Mouse (Mus musculus) left cerebral cortex, adult 9 months (tissue): ENCODE measurements around the gene Fam151a.
A peak's percentile ranks its signal among the peaks of the same experiment; 100 is the strongest.
"Not testable (repeated sequence)": the region's sequence is repeated elsewhere in the genome, so short reads cannot be mapped to it uniquely, and the experiment has no call there.

Experiments
- DNase-seq, 2 experiments: peaks; one replicate each; pipeline ENCODE4 v3.0.0; 2022; ENCODE audit warnings: low spot score in 2 of 2

Fam151a gene

DNA sequence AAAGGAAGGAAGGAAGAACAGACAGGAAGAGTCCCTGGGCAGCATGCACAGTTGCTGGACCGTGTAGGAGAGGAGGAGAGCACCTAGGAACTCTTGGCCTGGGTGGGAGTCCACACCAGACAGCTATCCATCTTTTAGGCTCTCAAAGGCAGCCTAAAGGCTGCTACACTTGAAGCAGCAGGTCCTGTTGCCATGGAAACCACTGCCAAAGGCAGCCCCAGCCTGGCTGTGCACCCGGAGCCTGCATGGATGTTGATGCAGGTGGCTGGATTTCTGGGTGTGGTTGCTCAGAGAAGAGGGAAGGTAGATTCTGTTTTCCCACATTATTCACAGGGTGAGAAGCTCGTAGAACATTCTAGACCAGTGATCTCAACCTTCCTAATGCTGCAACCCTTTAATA is 43.3 kb downstream of the Fam151a start:
- DNase-seq: peak; percentile 55 to 78

DNA sequence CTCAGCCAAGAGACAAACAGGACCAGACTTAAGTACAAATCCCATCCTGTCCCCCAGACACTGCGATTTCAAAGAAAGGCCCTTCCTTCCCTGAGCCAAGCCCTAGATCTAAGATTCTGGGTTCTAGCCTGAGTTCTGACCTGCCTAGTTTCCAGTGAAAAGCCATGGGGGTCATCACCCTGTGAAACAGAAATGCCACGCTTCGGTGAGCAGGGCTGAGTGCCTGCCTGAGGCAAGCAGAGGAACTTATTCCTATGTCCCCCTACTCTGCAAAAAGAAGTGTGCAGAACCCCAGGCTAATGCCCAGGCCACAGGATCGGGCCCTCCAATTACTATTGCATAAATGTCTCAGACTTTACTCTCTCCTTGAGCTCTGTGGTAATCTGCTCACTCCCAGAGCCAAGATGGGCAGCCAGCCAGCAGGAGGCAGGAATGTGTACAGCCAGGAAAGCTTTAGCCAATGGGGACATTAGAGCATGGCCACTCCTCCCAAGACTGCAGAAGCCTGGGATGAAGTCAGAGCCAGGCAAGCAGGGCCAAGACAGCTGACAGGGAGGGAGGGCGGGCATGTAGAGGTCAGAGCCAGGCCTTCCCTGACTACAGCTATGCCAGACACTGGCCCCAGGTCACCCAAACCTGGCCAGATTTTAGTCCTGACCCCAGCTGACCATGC is 44.6 kb downstream of the Fam151a start:
- DNase-seq: peak; percentile 69 to 88

DNA sequence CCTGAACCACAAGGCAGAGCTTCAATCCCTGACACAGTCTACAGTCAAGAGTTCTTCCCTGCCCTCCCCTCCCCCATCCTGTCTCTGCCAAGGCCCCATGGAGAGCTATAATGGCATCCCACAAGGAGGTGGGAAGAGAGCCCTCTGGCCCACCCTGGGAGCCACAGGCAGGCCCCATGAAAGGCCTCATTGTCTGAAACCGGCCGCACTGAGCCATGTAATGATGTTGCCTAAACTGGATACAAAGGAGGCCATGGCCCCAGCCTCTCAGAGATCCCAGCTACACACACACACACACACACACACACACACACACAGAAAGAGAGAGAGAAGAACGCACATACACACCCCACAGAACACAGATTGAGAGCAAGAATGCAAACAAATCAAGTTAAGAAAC is 46.4 kb downstream of the Fam151a start:
- DNase-seq: no peak

DNA sequence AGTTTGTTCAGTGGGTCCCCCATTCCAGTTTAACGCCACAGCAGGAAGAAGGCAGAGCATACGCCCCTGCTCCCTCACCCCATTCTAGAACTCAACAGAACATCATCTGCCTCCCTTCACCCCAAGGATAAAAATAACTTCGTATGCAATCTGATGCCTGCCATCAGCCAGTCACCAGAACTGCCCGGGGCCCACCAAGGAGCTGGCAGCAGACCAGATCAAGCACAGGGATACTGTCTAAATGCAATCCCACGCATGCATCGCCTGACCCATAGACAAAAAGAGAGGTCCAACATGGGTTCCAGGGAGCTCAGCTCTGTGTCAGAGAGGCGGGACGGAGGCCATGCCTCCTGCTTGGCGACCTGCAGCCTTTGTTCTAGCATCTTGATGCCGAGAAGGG is 49.4 kb downstream of the Fam151a start:
- DNase-seq: no peak

DNA sequence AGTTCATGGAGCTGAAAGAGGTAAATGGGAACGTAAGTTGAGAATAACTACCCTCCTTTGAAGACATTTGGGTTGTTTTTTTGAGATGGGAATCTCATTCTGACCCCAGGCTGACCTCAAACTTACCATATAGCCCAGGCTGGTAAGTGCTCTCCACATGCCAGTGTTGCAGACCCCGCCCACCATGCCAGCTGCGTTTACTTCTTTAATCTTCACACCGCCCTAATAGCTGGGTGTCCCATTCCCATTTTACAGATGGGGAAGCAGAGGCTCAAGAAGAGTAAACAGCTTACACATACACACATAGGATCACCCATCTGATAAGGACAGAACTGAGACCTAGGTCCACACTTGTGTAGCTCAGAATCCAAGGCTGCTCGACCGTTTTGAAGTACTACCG is 51.1 kb downstream of the Fam151a start:
- DNase-seq: no peak

DNA sequence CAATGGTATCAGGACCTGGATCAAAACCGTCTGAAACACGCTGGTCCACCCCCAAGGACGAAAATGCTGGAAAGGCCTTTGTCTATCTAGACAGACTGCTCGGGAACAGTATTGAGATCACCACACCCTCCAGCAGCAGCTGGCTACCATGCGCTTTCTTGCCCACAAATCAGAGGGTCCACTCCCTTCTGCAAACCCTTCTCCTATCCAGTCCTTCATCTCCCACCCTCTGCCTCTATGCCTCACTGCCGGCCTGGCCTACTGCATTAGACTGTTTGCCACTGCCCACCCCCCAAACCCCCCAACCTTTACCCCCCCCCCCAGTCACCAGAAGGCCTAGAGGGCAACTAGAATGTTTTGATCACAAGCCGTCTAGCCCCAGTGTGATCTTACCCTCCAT is 51.7 kb downstream of the Fam151a start:
- no peak for DNase-seq

DNA sequence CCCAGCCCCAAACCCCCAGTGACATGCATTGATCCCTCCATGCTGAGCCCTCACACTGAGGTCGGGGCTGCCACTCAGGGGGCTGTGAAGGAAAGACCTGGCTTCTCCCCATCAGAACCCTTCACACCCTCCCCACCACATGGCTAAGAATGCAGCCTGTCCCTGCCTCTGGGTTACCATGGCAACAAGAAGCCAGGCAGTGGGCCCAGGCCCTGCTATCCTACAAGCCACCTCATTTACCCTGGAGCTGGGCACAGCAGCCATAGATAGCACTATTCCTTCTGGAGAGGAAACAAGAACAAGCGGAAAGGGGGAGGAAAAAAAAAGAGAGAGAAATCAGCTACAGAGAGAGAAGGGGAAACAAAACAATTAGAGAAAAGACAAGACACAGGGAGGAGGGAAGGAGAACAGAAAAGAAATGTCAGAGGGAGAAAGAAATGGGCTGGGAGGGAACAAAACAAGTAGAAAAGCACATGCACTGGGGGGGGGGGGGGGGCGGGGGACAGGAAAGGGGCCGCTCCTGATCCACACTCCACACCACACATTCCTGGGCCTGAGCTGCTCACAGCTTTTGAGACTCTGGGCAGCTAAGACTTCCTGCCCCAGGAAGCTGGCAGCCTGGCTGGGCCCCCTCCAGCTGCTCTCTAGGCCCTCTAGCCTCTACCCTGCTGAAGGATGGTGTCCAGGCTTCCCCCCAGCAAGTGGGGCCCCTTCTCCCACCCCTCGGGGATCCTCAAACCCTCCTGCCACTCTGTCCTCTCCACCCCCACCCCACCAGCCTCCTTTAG is 52.3 kb downstream of the Fam151a start:
- DNase-seq: peak; percentile 65 to 82

DNA sequence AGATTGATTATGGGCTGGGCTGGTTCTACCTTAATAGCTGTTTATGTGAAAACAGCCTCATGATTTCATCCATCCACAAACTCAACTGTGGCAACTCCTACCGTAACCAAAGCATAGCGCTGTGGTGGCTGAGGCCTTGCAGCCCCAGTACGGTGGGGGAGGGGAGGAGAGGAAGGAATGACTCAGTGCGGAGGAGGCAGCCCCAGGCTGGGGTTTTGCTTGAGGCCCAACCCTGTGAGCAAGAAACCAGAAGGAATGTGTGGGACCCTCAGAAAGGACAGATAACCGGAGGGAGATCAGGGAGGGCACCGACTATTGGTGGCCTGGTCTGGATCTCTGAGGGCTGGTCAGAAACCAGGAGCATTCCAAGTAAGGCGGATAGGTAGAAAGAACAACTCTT is 54.1 kb downstream of the Fam151a start:
- peak in 1 of 2 experiments; percentile 61 for DNase-seq

DNA sequence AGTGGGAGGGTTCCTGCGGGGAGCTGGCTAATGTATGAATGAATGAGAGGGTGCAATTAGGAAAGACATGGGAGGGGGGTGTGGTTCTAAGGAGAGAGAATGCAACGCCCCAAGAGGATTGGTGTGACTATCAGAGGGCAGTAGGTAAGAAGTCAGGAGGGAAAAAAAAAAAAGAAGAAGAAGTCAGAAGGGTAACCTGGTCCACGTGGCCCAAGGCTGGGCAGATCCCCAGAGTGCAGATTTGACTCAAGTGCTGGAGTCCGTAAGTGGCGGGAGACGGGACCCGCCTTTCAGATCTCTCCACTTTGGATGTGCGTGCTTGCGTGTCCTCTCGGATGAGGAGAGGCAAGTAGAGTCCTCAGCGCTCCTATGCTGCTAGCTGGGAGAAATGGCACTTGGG is 54.9 kb downstream of the Fam151a start:
- DNase-seq: no peak

DNA sequence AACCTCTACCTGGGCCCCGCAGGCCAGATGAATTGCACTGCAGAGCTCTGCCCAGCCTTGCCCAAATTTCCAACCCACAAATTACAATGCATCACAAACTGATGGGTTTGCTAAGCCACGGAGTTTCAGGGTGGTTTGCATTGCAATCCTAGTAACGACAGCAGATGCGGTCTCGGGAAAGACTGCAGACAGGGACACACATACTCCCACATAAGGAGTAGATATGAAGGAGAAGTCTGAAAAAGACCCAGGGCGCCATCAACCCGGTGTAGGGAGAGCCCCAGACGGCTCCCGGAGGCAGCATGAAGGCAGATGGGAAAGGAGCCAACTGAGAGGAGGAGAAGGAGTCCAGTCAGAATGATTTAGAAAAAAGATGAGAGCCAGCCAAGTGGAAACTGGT is 56.0 kb downstream of the Fam151a start:
- DNase-seq: peak; percentile 31 to 61

DNA sequence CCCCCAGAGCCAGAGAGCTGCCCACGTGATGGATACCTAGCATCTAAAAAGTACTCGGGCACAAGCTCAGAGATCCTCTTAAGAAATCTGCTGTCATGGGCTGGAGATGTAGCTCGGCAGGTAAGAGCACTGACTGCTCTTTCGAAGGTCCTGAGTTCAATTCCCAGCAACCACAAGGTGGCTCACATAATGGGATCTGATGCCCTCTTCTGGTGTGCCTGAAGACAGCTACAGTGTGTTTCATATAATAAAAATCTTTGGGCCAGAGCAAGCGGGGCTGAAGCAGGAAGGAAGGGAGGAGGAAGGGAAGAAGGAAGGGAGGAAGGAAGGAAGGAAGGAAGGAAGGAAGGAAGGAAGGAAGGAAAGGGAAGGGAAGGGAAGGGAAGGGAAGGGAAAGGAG is 56.5 kb downstream of the Fam151a start:
- DNase-seq: not testable (repeated sequence)

DNA sequence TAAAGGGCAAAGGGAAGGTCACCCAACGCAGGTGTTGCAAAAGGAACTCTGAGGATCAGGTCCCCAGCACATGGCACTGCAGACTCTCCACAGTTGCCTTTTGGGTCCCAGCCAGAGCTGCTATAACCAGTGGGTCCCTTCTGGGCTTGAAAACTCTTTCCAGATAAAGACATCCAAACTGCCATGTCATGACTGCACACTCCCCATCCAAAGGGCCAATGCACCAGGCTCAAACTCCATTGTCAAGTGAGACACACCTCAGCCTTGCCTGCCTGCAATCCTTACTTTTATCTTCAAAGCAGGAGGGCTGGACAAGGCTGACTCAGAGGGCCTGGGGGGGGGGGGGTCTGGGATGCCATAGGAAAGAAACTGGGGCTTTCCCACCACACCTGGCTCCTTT is 57.2 kb downstream of the Fam151a start:
- DNase-seq: no peak

DNA sequence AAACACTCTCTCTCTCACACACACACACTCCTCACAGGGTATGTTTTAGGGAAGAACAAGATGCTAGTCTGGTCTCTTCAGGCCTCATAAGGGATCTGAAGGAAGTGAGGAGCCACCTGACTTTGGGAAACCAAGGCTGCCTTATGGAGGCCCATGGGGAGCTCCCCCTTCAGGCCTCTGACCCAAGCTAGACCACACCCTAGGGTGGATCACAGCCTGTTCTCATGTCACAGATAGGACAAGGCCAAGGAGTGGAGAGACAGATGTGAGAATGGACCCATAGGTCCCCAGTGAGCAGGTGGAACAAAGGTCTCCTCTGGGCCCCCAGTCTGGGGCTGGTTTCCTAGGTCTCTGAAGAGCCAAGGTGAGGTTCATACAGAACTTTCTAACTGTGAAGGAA is 58.6 kb downstream of the Fam151a start:
- no peak for DNase-seq

DNA sequence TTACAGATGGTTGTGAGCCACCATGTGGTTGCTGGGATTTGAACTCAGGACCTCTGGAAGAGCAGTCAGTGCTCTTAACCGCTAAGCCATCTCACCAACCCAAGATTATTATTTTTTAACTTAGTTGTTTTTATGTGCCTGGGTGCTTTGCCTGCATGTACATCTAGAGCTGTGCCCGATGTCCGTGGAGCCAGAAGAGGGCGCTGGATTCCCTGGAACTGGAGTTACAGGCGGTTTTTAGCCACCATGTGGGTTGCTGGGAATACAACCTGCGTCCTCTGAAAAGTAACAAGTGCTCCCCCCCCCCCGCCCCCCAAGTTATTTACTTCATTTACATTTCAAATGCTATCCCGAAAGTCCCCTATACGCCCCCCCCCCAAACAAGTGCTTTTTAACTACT is 60.1 kb downstream of the Fam151a start:
- not testable (repeated sequence) for DNase-seq

DNA sequence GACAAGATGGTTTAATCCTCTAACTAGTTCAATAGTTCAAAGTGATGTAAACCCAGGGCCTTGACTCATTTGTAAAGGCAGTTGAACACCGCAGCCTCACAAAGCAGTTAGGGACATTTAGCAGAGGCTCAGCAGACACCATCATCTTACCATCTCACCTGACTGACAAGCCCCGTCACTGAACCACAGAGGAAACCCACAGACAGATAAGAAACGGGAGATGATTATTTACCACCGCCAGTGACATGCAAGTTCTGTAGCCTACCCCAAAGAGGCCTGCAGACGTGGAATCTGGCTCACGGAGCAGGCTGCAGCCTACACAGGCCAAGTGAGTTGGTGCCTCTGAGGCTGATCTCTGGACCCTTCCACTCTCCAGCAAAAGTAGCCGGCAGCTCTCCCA is 60.6 kb downstream of the Fam151a start:
- DNase-seq: no peak

DNA sequence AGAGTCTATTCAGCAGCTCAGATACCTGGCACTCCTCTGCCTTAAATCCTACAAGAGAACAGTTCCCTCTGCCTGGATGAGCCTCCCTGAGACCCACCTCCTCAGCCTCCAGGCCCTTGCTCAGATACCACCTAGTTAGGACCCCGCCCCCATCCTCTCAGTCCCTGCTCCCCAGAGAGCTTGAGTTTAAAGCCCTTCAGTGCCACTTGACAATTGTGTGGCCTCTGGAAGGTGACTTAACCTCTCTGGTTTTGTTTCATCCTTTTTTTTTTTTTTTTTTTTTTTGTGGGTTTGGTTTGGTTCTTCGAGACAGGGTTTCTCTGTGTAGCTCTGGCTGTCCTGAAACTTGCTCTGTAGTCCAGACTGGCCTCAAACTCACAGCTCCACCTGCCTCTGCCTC is 61.6 kb downstream of the Fam151a start:
- DNase-seq: no peak
